Mouse (Mus musculus) megakaryocyte, adult 5-6 weeks (primary cell): ENCODE results near the gene Gm4064. TPM values are rescaled to one million over a fixed set of nuclear protein-coding genes. Genes with fewer than 3 reads are reported as not detected.
"Not testable (repeated sequence)": the region's sequence is repeated elsewhere in the genome, so short reads cannot be mapped to it uniquely, and the experiment has no call there.

Experiments
- ATAC-seq: 2 replicates; pipeline ENCODE4 v1.8.0; 2016; ENCODE audit warnings: mild to moderate bottlenecking, inconsistent platforms; ENCODE audit not compliant: poor library complexity, severe bottlenecking
- total RNA-seq, 2 experiments: library from RNA; stranded (forward) in 1 of 2; stranded (reverse) in 1 of 2; fragments of 153-499, 151-499 nt in 1 of 2; fragments of 221-1000, 200-1000 nt in 1 of 2; gene quantifications; 2 replicates each; pipeline versions ENCODE4 v1.2.3 to v1.2.4; 2015 to 2017

The Gm4064 gene
- total RNA-seq (2015) = not detected in 2 replicates
- total RNA-seq (2017) = not detected in 2 replicates

- ATAC-seq = not testable (repeated sequence)
These were observed at the start of gene Gm4064 for GRCm38 (mm10) chrY:2796105-2796504. Gene Gm4064 (minus strand): TSS chrY:2796205.

- ATAC-seq = not testable (repeated sequence)
These were observed 34.4 kb upstream of the Gm4064 start, which contains the start of the genes Rbmy and Gm10256 for GRCm38 (mm10) chrY:2830380-2830779. Gene Rbmy (plus strand): TSS chrY:2830680. Gene Gm10256 (plus strand): TSS chrY:2830699.

Other genes with a start within 250 kb of the Gm4064 start
- gene H2al2c, start 197.1 kb downstream of the Gm4064 start, total RNA-seq (2015) = not detected in 2 replicates
- not detected in 2 replicates for gene H2al2c, start 197.1 kb downstream of the Gm4064 start, total RNA-seq (2017)
- gene Sry, start 132.5 kb downstream of the Gm4064 start, total RNA-seq (2015) = not detected in 2 replicates
- not detected in 2 replicates for gene Sry, start 132.5 kb downstream of the Gm4064 start, total RNA-seq (2017)
- not detected in 2 replicates for gene H2al2b, start 75.5 kb downstream of the Gm4064 start, total RNA-seq (2015)
- not detected in 2 replicates for gene H2al2b, start 75.5 kb downstream of the Gm4064 start, total RNA-seq (2017)
- gene Rbmy, start 34.5 kb upstream of the Gm4064 start, total RNA-seq (2015) = not detected in 2 replicates
- gene Rbmy, start 34.5 kb upstream of the Gm4064 start, total RNA-seq (2017) = not detected in 2 replicates
- gene Gm10256, start 34.5 kb upstream of the Gm4064 start, total RNA-seq (2015) = not detected in 2 replicates
- not detected in 2 replicates for gene Gm10256, start 34.5 kb upstream of the Gm4064 start, total RNA-seq (2017)
- gene Gm10352, start 104.8 kb upstream of the Gm4064 start, total RNA-seq (2015) = not detected in 2 replicates
- gene Gm10352, start 104.8 kb upstream of the Gm4064 start, total RNA-seq (2017) = not detected in 2 replicates
- not detected in 2 replicates for gene Gm29289, start 136.4 kb upstream of the Gm4064 start, total RNA-seq (2015)
- gene Gm29289, start 136.4 kb upstream of the Gm4064 start, total RNA-seq (2017) = not detected in 2 replicates